Mouse (Mus musculus) spleen, adult 2 months (tissue): ENCODE results near the gene Desi1.

Experiments
- CTCF ChIP-seq: fragments of 200-500 bp; IDR thresholded peaks from 2 replicates; pipeline ENCODE4 v1.5.1; 2011; ENCODE audit warnings: mild to moderate bottlenecking, inconsistent platforms; ENCODE audit not compliant: insufficient read depth, insufficient read length, insufficient replicate concordance; ENCODE audit errors: extremely low read depth
- POLR2A ChIP-seq: fragments of 200-500 bp; IDR thresholded peaks from 2 replicates; pipeline ENCODE4 v1.6.1; 2011; ENCODE audit warnings: low read depth, low read length, inconsistent platforms

GRCm38 (mm10) chr15:82046246-82046891 is 12.7 kb upstream of the Desi1 start:
- TF ChIP-seq CTCF: no peak
- TF ChIP-seq POLR2A: no peak
